Mouse (Mus musculus): ENCODE measurements around the gene 4930438A08Rik.
A peak's percentile ranks its signal among the peaks of the same experiment; 100 is the strongest.

4930438A08Rik gene

DNA sequence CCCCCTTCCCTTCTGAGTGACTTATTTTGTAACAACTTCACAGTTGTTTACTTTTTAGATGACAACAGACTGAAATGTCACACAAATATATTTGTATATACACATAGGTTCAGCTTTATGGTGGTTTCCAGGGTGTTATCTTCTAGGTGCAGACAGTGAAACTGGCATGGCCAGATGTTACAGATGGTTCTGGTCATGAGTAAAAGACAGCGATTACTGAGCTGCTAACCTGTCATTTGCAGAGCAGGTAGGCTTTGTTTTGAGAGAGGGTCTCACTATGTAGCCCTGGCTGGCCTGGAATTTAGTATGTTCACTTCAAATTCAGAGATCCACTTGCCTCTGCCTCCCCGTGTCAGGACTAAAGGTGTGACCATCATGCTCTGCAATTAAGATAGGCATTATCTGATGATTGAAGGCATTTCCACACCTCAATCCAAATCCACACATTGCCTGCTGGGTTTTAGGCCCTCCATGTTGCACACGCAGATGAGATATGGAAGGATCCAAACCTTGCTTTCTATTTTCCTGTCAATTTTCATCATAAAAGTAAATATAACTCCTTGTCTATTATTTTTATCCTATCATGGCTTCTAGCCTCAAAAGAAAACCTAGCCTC, 50.1 kb downstream of the 4930438A08Rik start:
- DNase-seq (ENCODE audit: low read depth), result no peak

DNA sequence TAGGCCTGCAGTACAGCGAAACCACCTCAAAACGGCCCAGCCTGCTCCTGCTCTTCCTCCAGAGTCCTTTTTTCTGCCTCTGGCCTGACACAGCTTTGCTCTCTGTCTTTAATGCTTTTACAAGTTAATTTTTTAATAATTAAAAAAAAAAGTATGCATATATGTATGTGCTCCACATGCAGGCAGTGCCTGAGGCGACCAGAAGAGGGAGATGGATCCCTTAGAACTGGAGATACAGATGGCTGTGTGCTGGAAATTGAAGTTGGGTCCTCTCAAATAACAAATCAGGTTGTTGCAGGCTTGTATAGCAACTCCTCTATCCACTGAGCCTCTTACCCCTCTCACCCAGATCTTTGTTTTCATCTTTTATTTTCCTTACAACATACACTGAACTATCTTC, 52.2 kb downstream of the 4930438A08Rik start:
- no peak for DNase-seq (ENCODE audit: low read depth)

DNA sequence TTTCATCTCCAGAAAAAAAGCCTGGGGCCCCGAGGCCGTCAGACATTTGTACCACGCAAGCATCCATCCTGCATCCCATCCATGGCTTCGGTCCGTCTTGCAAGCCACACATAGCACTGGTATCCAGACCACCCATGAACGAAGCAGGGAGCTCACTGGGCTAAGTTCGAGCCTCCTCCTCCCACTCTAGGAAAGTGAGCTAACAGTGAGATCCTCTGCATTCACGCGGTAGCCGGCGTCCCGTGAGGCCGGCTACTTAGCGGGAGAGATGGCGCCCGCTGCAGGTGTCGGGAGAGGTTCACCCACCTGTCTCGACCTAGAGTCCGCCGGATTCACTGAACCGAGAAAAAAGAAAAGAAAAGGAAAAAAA, 55.3 kb downstream of the 4930438A08Rik start:
- DNase-seq (ENCODE audit: low read depth), result no peak

DNA sequence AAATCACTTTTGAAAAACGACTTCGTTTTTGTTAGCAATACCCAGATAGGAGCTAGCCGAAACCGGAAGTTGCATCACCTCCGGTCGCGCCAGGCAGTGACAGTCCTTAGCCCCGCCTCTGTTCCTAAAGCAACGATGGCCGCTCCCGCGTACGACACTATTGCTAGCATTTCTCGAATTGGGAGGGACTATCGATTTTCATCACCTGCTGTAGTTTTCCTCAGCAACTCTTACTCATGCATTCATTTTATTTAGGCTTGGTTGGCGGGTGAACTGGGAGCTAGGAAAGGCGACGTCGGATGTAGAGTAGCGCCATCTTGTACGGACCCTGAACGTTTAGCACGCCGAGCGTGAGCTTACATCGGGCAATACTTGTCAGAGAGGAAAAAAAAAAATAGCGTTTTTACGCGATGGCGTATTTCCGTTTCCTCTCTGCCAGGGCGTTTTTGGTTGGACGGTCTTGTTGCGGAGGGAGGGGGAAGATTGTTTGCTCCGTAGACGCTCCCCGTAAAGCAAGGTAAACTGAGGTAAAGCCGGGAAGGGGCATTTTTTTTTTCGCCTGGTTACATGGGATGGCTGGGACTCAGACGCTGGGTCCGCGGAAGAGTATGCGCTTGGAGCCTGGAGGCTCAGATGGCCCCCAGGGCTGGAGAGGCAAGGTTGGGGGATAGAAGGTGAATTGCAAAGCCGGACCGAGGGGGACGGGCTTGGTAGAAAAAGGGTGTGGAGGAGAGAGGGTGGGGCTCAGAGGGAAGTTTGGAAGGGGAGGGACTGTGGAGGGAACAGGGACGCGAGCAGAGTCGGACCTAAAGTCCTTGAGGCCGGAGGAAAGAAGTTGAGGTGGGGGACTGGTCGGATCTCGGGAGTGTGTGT, 55.9 kb downstream of the 4930438A08Rik start, which contains the start of the genes Zfp672 and Sh3bp5l:
Gene Zfp672, minus strand, starts transcription at position 64 of the 873 bp plus-strand sequence.
Gene Sh3bp5l, plus strand, starts transcription at position 449 of the 873 bp plus-strand sequence.
- peak; percentile 87 for DNase-seq (ENCODE audit: low read depth)

DNA sequence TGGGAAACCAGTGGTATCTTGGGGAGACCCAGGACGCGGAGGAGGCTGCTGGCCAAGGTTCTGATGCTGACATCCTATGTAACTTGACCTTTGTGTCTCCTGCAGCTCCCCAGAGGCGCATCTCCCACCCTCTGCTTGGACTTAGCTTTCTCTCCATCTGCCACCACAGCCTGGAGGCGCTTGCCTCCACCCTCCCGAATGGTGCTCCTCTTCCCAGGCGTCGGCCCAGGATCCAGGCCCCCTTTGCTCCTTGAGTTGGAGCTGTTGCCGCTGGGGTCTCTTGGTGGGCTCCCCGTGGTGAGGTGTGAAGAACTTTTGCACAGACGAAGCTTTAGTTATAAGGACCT, 56.5 kb downstream of the 4930438A08Rik start:
- no peak for DNase-seq (ENCODE audit: low read depth)

DNA sequence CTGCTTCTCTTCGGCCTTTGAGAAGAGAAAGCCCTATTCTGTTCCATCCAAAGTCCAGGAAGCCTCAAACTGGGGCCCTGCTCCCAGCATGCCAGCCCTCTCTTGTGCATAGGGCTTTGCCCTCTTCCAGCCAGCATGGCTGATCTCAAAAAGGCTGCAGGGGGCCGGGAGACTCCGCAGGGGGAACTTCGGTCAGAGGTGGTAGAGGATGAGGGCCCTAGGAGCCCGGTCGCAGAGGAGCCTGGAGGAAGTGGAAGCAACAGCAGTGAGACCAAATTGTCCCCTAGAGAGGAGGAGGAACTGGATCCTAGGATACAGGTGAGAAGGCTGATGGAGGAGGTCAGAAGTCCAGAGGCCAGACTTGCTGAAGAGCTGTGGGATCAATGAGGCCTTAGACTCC, 56.9 kb downstream of the 4930438A08Rik start:
- DNase-seq (ENCODE audit: low read depth), result no peak

DNA sequence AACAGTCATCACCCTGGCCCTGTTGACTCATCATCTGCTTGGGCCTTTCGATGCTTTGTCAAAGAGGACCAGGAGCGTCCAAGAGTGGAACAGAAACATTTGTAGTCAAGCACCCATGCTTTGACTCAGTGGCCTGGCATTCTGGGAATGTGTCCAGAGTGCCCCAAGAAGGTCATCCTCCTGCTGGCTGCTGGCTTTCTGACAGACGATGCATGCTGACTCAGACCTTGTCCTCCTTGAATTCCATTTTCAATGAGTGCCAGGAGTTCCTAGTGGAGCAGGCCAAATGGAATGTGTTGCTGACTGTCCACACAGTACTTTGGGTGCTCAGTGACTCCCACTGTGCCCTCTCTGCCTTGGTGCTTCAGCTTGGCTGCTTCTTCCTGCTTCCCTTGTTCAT, 60.1 kb downstream of the 4930438A08Rik start:
- no peak for DNase-seq (ENCODE audit: low read depth)

Measured in c-Kit-positive CD71-negative TER-119-negative erythroid progenitor cells, embryonic 14.5 days (primary cell).